Mouse (Mus musculus) monocyte, adult 2 months (primary cell): ENCODE data around the gene Heg1.

ENCODE experiments used
- DNase-seq, 2 experiments: peaks; one replicate each; pipeline ENCODE4 v3.0.0; 2022; ENCODE audit warnings: low spot score in 2 of 2, low read depth in 1 of 2

The Heg1 gene

DNA sequence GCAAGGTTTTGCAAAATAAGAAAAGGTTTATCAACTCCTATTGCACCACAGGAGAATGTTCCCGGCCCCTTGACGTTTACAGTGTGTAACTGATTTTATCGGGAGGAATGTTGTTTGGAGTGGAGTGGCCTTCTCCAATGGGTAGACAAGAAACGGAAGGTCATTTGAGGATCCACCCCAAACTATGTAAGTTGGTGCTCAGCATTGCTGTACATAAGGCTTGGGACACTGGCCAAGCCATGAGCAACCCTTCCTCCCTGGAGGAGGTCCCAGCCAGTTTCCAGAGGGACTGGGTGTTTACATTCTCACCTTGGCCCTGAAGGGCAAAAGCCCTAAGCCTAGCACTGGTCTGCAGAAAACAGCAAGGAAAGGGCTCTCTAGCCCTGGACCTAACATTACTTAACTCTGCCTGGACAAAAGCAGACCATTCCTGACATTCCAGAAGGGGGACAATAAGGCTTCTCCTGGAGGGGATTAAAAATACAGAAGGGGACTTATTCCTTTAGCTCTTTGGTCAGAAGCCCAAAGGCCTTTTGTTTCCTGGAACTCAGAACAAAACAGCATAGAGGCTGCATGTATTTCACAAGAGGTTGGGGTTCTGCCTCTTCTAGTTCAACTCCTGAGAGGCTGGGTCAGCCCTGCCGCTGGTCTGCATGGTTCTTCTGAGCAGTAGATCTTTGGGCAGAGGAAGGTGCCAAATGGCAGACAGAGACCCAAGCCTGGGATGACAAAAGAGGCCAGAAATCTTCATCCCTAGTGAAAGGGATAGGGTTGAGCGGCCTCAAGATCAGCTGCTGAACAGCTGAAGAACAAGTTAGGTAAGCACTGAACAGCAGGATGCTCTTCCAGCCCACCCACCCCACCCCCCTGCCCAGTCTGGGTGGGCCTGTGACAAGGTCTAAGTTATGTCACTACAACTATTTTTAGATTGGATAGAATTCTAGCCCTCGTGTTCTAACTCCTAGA is 7.5 kb upstream of the Heg1 start:
- no peak for DNase-seq

DNA sequence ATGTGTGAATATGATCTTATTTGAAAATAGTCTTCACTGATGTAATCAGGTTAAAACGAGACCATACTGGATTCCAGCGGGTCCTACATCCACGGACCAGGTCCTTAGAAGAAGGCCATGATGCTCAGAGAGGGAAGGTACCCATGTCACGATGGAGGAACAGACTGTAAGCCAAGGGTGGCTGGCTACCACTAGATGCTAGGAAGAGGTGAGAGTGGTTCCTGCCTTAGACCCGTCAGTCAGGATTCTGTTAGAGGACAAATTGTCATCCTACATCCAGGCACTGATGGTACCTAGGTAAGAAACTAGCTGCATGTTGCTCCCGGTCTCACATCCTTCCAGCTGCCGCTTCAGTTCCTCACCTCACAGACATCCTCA is 6.9 kb upstream of the Heg1 start:
- no peak for DNase-seq

DNA sequence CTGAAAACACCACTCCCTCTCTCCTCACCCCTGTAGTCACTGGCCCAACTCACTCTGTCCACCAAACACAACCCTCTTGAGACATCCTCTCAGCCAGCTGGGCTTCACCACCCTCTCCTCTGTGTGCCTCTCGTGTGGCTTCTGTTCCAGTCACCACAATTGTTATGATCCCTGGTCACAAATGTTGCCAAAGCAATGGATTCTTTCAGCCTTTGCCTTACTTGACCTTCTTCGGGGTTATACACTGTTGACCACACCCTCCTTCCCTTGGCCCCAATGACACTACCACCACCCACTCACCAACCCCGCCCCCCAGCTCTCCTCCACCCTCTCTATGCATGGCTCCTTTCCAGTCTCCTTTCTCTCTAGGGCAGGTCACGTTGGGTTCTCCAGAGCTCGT is 6.3 kb upstream of the Heg1 start:
- no peak for DNase-seq

DNA sequence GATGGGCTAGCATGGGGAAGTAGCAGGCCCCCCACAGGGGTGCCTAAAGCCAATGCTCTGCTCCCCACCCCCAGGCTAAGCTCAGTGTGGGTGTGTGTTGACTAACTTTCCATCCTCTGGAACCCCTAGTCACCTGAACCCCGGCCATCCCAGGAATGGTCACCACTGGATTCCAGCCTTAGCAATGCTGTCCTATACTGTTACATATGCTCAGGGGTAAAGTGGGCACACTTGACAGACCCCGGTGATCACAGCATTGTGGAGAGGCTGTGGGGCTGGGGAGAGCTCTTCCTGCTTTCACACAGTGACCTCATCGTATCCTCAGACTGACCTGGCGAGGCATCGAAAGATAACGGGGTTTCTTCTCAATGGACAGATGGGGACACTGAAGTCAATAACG is 3.9 kb upstream of the Heg1 start:
- no peak for DNase-seq

DNA sequence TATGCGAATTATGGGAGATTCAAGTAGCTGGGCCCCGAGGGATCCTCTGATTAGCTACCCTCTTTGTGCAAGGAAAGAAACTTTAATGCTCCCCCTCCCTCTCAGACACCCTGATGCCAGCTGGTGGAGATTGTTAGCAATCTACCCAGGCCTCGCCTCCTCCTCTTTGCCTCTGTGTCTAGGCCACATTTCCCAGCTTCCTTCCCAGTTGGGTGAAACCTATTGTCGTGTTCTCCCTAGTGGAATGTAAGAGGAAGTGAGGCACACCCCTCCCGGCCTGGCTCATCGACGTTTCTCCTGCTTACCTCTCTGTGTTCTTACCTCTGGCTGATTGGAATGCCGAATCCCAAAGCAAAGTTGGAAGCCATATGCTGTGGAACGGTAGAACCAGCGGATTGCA is 3.4 kb upstream of the Heg1 start:
- DNase-seq, result no peak

DNA sequence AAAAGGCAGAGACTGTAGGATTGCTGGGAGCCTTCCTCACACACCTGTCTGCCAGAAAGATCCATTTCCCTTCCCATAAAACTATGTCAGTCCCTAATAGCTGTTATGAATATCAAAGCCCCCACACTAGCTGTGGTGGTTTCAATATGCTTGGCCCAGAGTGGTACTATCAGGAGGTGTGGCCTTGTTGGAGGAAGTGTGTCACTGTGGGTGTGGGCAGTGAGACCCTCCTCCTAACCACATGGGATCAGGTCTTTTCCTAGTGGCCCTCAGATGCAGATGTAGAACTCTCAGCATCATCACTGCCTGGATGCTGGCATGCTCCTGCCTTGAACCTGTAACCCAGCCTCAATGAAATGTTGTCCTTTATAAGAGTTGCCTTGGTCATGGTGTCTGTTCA is 2.5 kb upstream of the Heg1 start:
- DNase-seq, result no peak

DNA sequence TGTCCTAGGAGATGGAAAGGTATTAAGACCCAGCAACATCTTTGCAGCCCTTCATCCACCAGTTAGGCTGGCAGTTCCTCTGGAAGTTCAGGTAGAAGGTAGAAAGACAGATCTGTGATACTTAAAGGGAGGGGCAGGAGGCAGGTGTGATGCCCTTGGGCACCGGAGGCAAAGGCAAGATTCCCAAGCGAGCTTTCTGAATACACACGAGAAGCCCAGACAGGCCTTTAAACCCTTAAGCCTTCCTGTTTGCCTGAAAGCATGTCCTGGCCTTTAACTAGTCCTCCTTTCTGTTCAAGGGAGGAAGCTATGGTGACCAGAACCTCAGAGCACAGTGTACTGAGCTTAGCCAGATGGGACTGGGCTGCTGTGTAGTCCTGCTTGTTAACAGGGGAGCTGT is 1.5 kb upstream of the Heg1 start:
- no peak for DNase-seq

DNA sequence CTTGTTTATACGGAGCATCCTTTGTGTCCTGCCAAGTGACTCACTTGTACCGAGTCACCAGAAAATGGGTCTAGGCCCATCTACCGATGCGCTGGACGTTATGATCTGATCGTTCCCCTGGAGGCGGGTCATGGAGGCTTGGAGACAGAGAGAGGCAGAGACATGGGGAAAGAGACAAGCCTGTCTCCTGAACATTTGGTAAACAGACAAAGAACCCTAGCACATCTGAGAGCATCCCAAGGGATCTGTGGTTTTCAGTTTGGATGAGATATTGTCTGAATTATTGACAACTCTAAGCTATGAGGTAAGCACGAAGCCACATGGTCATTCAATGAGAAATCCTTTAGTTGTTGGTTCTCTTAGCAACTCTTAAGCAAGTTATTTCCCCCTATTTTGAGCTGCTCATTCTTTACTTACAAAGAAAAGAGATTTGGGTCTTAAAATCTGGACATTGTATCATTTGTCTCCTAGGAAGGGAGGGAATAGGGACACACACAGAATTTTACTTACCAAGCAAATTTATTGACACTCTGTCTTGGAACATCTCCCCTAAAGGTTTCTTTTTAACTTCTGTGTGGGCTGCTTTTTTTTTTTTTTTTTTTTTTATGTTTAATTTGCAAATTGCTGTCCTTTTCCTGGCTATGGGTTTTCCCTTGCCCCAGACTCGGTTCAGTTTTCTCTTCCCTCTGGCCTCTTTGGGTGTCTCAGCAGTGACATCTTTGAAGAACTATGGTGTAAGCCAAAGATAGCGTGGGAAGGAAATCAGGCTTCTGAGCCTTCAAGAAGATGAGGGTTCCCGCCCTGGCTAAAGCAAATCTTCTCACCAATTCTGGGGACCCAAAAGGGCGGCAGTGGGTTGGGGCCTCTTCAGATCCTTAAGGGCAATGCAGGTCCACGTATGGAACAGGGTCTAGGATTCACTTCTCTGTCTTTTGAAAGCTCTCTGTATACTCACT is 686 bp upstream of the Heg1 start:
- DNase-seq, result no peak

DNA sequence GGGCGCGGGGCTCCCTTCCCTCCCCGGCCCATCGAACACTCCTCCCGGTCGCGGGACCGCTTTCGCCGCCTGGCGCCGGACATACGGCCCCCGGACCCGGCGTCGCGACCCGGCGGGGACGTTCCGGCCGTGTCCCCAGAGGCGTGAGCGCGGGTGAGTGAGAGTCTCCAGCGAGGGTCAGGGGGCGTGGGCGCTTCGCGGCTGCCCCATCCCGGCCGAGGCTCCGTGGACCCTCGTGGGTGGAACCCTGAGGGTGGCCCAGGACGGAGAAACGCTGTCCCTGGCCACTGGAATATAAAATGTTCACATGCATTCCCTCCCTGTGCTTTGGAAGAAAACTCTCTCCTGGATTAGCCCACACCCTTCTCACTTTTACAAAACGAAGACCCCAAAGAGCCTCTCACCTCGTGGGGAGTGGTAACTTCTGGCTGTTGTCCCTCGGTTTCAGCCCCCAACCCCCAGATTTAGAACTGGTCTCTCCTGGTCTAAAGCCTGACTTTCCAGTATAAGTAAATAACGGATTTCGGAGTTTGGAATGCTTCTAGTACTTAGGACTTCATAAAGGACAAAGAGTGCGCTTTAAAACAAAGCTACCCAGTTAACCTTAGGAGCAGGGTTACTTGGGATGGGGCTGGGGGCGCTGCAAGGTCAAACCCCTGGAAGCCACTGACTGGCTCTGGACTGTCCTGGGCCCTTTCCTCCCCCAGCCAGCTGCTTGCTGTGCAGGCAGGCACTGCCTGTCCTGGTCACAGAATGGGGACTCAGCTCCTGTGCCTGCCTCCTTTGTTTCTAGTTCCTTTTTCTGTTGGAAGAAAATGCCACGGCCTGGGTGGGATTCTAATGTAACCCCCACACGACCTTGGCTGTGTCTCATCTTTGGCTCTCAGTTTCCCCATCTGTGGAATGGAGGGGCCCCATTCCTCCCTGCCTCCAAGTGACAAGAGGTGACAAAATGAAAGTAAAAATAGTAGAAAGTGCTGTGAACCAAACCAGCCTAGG is 832 bp downstream of the Heg1 start:
- peak in 1 of 2 experiments; percentile 29 for DNase-seq

DNA sequence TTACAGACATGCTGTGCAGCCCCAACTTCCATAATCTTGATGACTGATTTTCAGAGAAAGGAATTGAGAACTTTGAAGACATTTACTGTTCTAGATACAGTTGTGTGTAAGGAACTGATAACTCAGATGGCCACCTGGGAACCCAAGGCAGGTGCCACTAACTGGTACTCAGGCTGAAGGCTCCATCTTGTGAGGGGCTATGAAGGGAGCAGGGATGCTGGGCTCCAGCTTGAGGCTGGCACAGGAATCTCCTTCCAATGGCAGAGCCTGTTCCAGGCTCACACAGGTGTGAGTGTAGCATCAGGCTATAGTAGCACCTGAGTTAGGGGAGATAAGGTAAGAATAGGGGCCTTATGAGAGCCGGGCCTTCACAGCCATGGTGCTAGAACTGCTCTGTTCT is 1.9 kb downstream of the Heg1 start:
- DNase-seq, result no peak

DNA sequence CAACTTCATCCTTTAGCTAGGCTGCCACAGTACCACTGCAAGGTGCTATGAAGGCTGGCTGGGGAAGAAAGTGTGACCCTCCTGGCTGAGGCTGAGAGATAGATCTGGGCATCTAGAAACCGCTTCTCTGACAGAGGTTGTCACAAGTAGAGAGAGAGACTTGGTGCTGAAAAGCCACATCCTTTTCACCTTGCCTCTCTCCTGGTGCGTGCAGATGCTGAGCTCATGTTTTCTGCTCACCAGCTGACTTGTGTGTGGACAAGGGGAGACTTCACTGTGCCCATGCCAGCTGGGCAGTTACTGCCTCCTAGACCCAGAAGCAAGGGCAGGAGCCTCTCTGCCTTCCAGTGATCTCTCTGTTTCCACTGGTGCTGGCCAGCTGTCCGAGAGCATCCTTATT is 3.6 kb downstream of the Heg1 start:
- no peak for DNase-seq

DNA sequence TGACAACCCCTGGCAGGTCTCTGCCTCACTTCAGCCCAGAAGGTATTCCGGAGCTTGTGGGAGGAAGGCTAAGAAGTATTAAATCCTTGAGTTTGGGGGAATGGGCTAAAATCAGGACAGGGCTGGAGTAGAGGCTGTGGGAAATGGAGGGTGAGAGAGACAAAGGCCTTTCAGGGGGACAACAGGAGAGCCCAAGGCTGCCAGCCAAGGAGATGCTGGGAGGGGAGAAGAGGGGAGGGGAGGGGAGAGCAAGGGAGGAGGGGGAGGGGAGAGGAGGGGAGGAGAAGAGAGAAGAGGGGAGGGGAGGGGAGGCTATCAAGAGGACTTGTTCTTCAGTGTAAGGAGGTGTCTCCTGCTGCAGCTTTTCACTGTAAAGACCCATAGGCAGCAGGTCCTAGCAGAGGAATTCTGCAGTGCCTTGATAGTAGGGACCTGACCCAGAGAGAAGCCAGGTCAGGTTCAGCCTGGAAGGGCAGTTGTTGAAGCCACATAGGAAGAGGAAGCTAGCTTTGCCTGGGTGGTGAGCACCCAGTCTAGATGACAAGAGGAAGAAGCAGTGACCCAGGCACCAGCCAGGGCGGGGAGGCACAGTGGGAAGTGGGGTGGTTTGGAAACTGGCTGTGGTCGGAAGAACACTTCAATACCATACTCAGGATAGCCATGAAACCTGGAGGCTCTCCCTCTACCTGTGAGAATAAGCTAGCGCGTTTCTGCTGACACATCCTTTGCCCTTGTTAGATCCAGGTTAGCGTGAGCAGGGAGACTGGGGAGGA is 7.0 kb downstream of the Heg1 start:
- peak; percentile 45 to 73 for DNase-seq

DNA sequence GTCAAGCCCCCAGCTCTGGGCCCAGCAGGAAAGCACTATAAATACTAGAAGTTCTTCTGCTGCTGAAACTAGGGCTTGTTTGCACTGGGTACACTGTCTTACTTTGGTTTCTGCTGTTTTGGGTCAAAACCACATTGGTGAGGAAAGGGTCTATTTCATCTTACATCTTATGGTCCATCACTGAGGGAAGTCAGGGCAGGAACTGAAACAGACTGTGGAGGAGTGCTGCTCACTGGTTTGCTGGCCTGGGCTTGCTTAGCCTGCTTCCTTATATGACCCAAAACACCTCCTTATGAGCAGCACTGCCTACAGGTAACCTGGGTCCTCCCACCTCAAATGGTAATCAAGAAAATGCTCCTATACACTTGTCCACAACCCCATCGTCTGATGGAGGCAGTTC is 9.4 kb downstream of the Heg1 start:
- DNase-seq, result no peak

DNA sequence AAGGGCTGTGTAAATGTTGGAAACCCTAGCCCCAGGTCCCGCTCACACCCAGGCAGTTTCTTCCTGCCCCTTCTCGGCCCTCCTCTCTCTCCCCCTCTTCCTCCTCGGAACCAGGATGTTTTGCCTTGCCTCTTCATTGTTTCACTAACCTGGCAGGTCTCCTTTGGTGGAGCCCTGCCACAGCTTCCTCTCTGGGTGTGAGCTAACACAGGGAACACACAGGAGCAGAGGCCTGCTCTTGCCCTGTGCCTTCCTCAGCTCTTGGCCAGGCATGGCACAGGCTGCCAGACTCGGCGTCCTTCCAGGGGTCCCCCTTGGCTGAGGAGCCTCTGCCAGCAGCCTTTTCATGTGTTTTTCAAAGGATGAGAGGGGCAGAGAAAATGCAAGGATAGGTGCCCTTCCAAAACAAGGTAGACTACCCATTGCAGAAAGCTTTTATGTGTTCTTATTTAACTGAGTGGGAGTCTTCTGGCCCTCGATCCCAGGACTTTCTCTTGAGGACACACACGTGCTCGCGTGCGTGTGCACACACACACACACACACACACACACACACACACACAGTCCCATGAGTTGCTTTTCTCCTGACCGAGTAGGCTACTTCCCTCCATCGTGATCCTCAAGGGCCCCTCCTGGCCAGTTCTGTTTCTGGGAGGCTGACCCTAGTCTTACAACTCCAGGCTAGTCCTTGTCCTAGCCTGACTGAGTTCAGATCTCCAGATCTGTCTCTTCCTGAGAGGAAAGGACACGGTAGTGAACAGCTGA is 12.8 kb downstream of the Heg1 start:
- no peak for DNase-seq

DNA sequence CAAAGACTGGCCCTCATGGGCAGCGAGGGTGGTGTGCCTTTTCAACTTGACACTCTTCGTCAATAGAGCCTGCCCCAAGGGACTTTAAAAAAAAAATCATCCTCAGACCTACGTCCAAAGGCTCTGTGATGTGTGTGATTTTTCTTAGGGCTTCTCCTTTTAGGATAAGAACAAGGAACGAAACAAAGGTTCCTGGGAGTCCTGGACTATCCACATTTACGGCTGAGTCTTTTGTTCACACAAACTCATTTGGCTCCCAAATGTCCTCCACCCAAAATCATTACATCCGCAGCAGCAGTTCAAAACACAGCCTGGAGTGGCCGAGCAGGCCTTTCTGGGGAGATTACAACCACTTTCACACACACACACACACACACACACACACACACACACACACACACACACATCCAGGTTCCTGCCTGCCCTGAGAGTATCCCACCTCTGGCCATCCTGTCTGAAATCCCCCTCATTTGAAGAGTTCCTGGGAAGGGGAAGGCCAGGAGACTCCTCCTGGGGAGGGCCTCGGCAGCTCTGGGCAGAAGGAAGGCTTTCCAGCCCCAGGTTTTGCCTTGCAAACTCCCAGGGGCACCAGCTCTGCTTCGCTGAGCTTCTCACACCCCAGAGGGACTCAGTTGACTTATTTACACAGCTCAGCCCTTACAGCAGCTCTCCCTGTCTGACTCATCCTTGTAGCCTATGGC is 13.6 kb downstream of the Heg1 start:
- DNase-seq, result no peak

DNA sequence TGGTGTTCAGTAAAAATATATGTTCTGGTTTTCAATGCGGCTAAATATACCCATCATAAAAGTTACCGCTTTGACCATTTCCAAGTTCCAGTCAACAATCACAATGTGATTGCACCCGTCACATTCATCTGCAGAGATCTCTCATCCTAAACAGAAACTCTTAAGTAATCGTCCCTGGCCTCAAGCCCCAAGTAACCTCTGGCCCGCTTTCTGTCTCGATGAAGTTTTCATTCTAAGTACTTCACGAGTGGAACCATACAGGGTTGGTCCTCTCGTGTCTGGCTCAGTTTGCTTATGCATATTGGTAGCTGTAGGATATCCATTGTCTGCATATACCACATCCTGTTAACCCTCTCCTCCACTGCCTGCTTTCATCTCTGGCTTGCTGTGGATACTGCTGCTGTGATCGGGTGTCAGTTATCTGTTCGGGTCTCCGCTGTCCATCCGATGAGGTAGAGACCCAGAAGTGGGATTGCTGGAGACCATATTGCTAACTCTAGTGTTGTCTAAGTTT is 14.2 kb downstream of the Heg1 start:
- no peak for DNase-seq

DNA sequence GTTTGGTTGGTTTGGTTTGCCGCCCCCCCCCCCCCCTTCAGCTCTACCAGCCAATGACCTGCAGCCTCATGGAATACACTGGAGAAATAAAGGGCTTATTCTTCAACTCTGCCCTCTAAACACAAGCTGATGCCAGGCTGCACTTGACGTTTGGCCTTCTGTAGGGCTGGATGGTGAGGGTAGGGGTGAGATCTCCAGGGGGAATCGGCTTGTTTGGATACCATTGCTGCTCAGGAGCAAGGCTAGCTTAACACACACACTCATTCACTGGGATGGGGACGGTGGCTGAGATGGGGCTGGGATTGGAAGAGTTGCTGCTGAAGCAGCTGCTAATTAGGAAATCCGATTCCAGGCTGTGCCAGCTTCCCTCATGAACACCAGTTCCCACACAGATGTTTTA is 16.4 kb downstream of the Heg1 start:
- no peak for DNase-seq

DNA sequence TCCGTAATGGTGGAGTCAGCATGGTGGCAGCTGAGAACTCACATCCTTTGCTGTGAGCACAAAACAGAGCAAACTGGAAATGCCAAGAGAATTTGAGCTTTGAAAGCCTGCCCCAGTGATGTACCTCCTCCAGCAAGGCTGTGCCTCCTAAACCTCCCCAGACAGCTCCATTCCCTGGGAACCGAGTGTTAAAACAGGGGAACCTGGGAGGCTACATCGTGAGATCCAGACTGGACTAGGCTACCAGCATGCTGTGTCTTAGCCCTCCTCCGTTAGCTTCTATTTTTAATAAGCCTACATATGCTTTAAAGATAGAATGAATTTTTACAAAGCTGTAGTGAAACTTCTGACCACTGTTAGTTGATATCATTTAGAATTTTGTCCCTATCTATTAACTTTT is 17.7 kb downstream of the Heg1 start:
- no peak for DNase-seq

DNA sequence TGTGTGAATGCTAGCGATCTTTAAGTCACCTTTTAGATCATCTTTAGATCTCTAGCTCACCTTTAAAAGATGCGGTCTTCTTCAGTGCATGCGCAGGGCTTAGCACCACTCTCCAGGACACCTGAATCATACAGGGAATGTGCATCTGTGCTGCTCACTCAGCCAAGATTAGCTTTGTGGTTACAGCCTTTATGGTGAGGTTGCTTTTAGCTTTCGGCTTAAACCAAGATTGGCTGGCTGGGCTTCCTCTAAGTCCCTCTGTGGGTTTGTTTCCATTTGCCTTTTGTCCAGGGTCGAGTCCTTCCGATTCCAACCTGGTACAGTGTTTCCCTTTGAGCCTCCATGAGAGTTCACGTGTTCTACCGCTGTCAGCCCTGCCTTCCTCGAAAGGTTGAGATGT is 20.1 kb downstream of the Heg1 start:
- DNase-seq, result no peak
